Mouse (Mus musculus) liver, embryonic 14.5 days (tissue): Measurements from ENCODE around the gene Itgb7. TPM values are rescaled to one million over a fixed set of nuclear protein-coding genes. Genes with fewer than 3 reads are reported as not detected.

Source experiments
- ATAC-seq: fragments of 200-750 bp; cut with Nextera tagmentation; 2 replicates; pipeline ENCODE4 v1.8.0; 2017; ENCODE audit warnings: moderate number of reproducible peaks, mild to moderate bottlenecking, moderate library complexity; ENCODE audit not compliant: insufficient read depth
- DNase-seq, 3 experiments: peaks; one replicate each; pipeline ENCODE4 v3.0.0-alpha.2; 2012 to 2013; ENCODE audit warnings: low read depth in 3 of 3, low spot score in 3 of 3
- H3K27ac ChIP-seq: fragments of 300-500 bp; sonication (generic); 2 replicates; pipeline ENCODE4 v1.5.1; 2014; ENCODE audit warnings: moderate library complexity, mild to moderate bottlenecking, control low read depth, inconsistent platforms
- H3K27me3 ChIP-seq: fragments of 300-500 bp; sonication (generic); 2 replicates; pipeline ENCODE4 v1.6.1; 2014; ENCODE audit warnings: mild to moderate bottlenecking, low read length, moderate library complexity; ENCODE audit not compliant: control insufficient read depth, insufficient read depth
- H3K36me3 ChIP-seq: fragments of 300-500 bp; sonication (generic); replicated peaks from 2 replicates; pipeline ENCODE4 v1.6.1; 2014; ENCODE audit warnings: low read depth; ENCODE audit not compliant: control insufficient read depth, insufficient read depth
- H3K4me1 ChIP-seq, 2 experiments: fragments of 200-500 bp in 1 of 2; fragments of 300-500 bp in 1 of 2; sonication (generic) in 1 of 2; replicated peaks; 2 replicates each; pipeline ENCODE4 v1.6.1; 2012 to 2014; ENCODE audit warnings: antibody characterized with exemption in 1 of 2, inconsistent platforms in 1 of 2, low read length in 1 of 2; ENCODE audit not compliant: control insufficient read depth in 2 of 2, insufficient read depth in 2 of 2
- H3K4me2 ChIP-seq: fragments of 300-500 bp; sonication (generic); 2 replicates; pipeline ENCODE4 v1.6.1; 2014; ENCODE audit warnings: low read depth, mild to moderate bottlenecking, control low read depth, moderate library complexity
- H3K4me3 ChIP-seq, 2 experiments: fragments of 200-500 bp in 1 of 2; fragments of 300-500 bp in 1 of 2; sonication (generic) in 1 of 2; 2 replicates each; pipeline ENCODE4 v1.5.1; 2012 to 2014; ENCODE audit warnings: low read depth in 2 of 2, low read length in 2 of 2, mild to moderate bottlenecking in 2 of 2, control low read depth in 1 of 2, inconsistent platforms in 1 of 2, moderate library complexity in 1 of 2; ENCODE audit not compliant: insufficient read depth in 1 of 2
- H3K9ac ChIP-seq: fragments of 300-500 bp; sonication (generic); replicated peaks from 2 replicates; pipeline ENCODE4 v1.6.1; 2014; ENCODE audit warnings: mild to moderate bottlenecking, control low read depth, moderate library complexity
- H3K9me3 ChIP-seq: fragments of 300-500 bp; sonication (generic); 2 replicates; pipeline ENCODE4 v1.6.1; 2016; ENCODE audit warnings: low read length, mixed read lengths; ENCODE audit not compliant: control insufficient read depth
- CTCF ChIP-seq: IDR thresholded peaks from 2 replicates; pipeline ENCODE4 v1.5.1; 2016; ENCODE audit warnings: antibody characterized with exemption, low read depth, control low read depth
- EP300 ChIP-seq: IDR thresholded peaks from 2 replicates; pipeline ENCODE4 v1.6.1; 2016; ENCODE audit warnings: antibody characterized with exemption, low read depth
- whole genome bisulfite sequencing: fragments of 180-500 bp; shearing (Covaris S2); extraction: QIAGEN DNeasy Blood & Tissue Kit; methylation state at CpG from one replicate; pipeline ENCODE4 v1.1.7; 2014; ENCODE audit not compliant: insufficient replicate concordance; 5-methylcytosine and 5-hydroxymethylcytosine counted together
- polyA plus RNA-seq, 2 experiments: library from polyadenylated mRNA; depleted of rRNA in 1 of 2; stranded (reverse) in 1 of 2; unstranded in 1 of 2; fragments of >200 nt; fragmentation: Nextera tagmentation in 1 of 2; extraction: Ambion mirVana in 1 of 2; gene quantifications; 2 replicates each; pipeline versions ENCODE4 v1.2.1 to v1.2.3; 2012 to 2014

The Itgb7 gene
- polyA plus RNA-seq, 2 experiments = 2.7 to 5.6 TPM

GRCm38 (mm10) chr15:102177417-102177816, 54.3 kb downstream of the Itgb7 start:
- TF ChIP-seq EP300 (no peak), CTCF (no peak)
- ATAC-seq = no peak
- no peak overlapping the region for H3K27ac ChIP-seq

GRCm38 (mm10) chr15:102176571-102177316, 55.0 kb downstream of the Itgb7 start:
- peak; percentile 44; the same call in 1 of the 2 replicates for ATAC-seq
- H3K4me2 ChIP-seq = no peak overlapping the region
- H3K36me3 ChIP-seq = no peaks in the 10 kb centered on the region
- DNase-seq = no peak
- no peak overlapping the region for H3K4me3 ChIP-seq
- TF ChIP-seq CTCF (no peak), EP300 (peak; percentile 24; the same call in 1 of the 2 replicates)
- 46% methylated on average over 7 of the region's 7 CpGs for WGBS
- no peaks in the 10 kb centered on the region for H3K27me3 ChIP-seq
- no peak overlapping the region for H3K9ac ChIP-seq
- no peak overlapping the region for H3K27ac ChIP-seq
- peaks cover 0 to 8% of the 10 kb centered on the region in 2 experiments; a peak in 1 of 4 replicates for H3K4me1 ChIP-seq
- H3K9me3 ChIP-seq = no peaks in the 10 kb centered on the region

More at GRCm38 (mm10) chr15:102177417-102177816, 54.3 kb downstream of the Itgb7 start:
- H3K9me3 ChIP-seq = no peaks in the 10 kb centered on the region
- no peaks in the 10 kb centered on the region for H3K27me3 ChIP-seq
- H3K9ac ChIP-seq = no peak overlapping the region
- no peak overlapping the region for H3K4me2 ChIP-seq
- DNase-seq = no peak
- 69% methylated on average over 8 of the region's 8 CpGs for WGBS
- peaks cover 0 to 8% of the 10 kb centered on the region in 2 experiments; a peak in 1 of 4 replicates for H3K4me1 ChIP-seq
- no peaks in the 10 kb centered on the region for H3K36me3 ChIP-seq
- H3K4me3 ChIP-seq = no peak overlapping the region

GRCm38 (mm10) chr15:102175736-102176319, 55.9 kb downstream of the Itgb7 start:
- 75% methylated on average over 16 of the region's 16 CpGs for WGBS
- ATAC-seq = no peak

DNA sequence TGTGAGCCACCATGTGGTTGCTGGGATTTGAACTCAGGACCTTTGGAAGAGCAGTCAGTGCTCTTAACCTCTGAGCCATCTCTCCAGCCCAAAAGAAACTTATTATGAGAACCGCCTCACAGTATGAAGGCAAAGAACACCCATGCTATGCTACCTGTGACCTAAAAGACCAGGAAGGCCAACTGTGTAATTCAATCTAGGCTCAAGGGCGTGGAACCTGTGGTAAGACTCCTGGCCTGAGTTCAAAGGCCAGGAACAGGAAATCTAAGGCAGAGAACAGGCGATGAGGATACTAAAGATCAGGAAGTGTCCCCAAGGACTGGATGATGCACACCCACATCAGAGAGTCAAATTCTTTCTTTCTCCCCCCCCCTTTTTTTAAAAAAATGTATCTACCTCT, 58.2 kb downstream of the Itgb7 start:
- no peaks in the 10 kb centered on the region for H3K9me3 ChIP-seq
- H3K9ac ChIP-seq = no peak overlapping the region
- H3K27ac ChIP-seq = no peak overlapping the region
- no peaks in the 10 kb centered on the region for H3K27me3 ChIP-seq
- no peak for ATAC-seq
- H3K4me1 ChIP-seq = peaks cover 0 to 8% of the 10 kb centered on the region in 2 experiments; a peak in 1 of 4 replicates
- no peak for TF ChIP-seq CTCF
- no peak for TF ChIP-seq EP300
- 51% methylated on average over 3 of the region's 3 CpGs for WGBS
- no peak overlapping the region for H3K4me2 ChIP-seq
- no peaks in the 10 kb centered on the region for H3K36me3 ChIP-seq
- no peak for DNase-seq
- no peak overlapping the region for H3K4me3 ChIP-seq

More at GRCm38 (mm10) chr15:102175736-102176319, 55.9 kb downstream of the Itgb7 start:
- H3K36me3 ChIP-seq = no peaks in the 10 kb centered on the region
- H3K27ac ChIP-seq = no peak overlapping the region
- no peak overlapping the region for H3K4me2 ChIP-seq
- TF ChIP-seq CTCF (no peak), EP300 (no peak)
- no peak overlapping the region for H3K9ac ChIP-seq
- no peak for DNase-seq
- H3K4me3 ChIP-seq = no peak overlapping the region
- H3K4me1 ChIP-seq = peaks cover 0 to 8% of the 10 kb centered on the region in 2 experiments; a peak in 1 of 4 replicates
- H3K27me3 ChIP-seq = no peaks in the 10 kb centered on the region
- no peaks in the 10 kb centered on the region for H3K9me3 ChIP-seq

DNA sequence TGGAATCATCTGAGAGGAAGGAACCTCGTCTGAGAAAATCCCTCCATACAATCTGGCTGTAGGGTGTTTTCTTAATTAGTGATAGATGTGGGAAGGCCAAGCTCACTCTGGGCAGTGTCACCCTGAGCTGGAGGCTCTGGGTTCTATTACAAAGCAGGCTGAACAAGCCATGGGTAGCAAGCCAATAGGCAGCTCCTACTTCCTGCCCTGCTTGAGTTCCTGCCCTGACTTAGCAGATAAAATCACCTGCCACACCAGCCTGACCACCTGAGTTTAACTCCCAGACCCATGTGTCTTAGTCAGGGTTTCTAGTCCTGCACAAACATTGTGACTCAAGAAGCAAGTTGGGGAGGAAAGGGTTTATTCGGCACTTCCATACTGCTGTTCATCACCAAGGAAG, 62.7 kb downstream of the Itgb7 start:
- H3K4me3 ChIP-seq = no peak overlapping the region
- H3K9me3 ChIP-seq = no peaks in the 10 kb centered on the region
- ATAC-seq (no peak), DNase-seq (no peak)
- no peak overlapping the region for H3K27ac ChIP-seq
- no peaks in the 10 kb centered on the region for H3K4me1 ChIP-seq
- no peak overlapping the region for H3K4me2 ChIP-seq
- H3K27me3 ChIP-seq = no peaks in the 10 kb centered on the region
- WGBS = 33% methylated on average over 2 of the region's 2 CpGs
- H3K36me3 ChIP-seq = no peaks in the 10 kb centered on the region
- TF ChIP-seq EP300 (no peak), CTCF (no peak)
- H3K9ac ChIP-seq = no peak overlapping the region
